ENCODE assay signal across 8 mouse cellular contexts in the genomic region with DNA sequence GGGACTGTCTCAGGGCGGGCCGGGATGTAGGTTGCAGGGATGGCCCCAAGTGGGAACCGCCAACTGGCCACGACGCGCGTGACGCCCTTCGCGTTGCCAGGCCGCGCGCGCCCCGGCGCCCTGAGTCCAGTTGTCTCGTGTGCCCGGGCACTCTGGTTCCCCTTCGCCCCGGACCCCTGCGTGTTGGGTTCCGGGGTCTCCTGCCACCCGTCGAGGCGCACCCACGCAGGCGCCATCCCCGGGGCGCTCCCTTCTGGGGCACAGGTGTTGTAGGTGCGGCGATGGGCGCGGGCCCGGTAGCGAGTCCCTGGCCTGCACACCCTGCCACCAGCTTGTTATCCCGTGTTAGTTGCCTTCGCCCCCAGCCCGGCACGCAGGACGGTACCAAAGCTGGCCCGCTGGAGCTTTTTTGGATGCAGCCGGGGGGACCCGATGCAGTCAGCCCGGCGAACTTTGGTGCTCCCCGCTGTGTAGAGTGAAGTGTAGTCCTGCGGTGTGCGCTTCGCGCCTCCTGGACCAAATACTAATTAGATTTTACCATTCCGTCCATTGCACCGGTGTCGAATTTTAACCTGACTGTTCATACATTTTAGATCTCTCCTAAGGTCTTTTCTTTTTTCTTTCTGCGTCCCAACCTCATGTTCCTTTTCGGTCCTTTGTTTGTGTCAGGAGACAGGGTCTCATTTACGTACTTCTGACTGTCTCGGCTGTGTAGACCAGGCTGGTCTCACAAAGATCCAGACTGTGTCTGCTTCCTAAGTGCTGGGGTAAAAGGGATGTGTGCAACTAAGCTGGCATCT. TPM values are rescaled to one million over a fixed set of nuclear protein-coding genes. Genes with fewer than 3 reads are reported as not detected.
DNase-seq lines count a peak whose midpoint lies in the region; ATAC-seq and TF ChIP-seq lines count a peak whose summit lies in the region.

No protein-coding gene starts in this region.

- 1% methylated on average over 51 of the region's 57 CpGs for WGBS in heart, postnatal 0 days
- 2% methylated on average over 57 of the region's 57 CpGs for WGBS in macrophage (ENCODE audit: missing documents)

- no peaks in the 10 kb centered on the region for H3K27me3 ChIP-seq in megakaryocyte, embryonic 14.5 days (replicated peaks)
- no peaks in the 10 kb centered on the region for H3K27me3 ChIP-seq in heart, postnatal 0 days (ENCODE audit: control insufficient read depth, insufficient read depth, low read length)

- H3K9ac ChIP-seq in heart, postnatal 0 days (replicated peaks; ENCODE audit: low read depth, low read length), result peak overlapping the region; percentile 77

- H3K36me3 ChIP-seq in megakaryocyte, embryonic 14.5 days (replicated peaks; ENCODE audit: low read length), result peaks cover 17% of the 10 kb centered on the region
- H3K36me3 ChIP-seq in heart, postnatal 0 days (replicated peaks; ENCODE audit: control insufficient read depth, insufficient read depth, low read length), result no peaks in the 10 kb centered on the region
- H3K36me3 ChIP-seq in macrophage (ENCODE audit: inconsistent target), result no peaks in the 10 kb centered on the region

- no peaks in the 10 kb centered on the region for H3K9me3 ChIP-seq in megakaryocyte, embryonic 14.5 days
- no peaks in the 10 kb centered on the region for H3K9me3 ChIP-seq in heart, postnatal 0 days (replicated peaks; ENCODE audit: control insufficient read depth, low read length)

- DNase-seq in embryo, embryonic 10 days (ENCODE audit: low spot score), result peak; percentile 29
- no peak for DNase-seq in heart, postnatal 0 days (ENCODE audit: low spot score)
- no peak for DNase-seq in c-Kit-positive CD71-positive TER-119-positive erythroid progenitor cells, embryonic 14.5 days (ENCODE audit: low spot score)
- no peak for DNase-seq in cerebellum, adult 8-10 months
- DNase-seq in ovary, postnatal 14 days (ENCODE audit: low spot score), result no peak

- ATAC-seq in megakaryocyte, adult 5-6 weeks (ENCODE audit: poor library complexity, severe bottlenecking), result no peak; the same call in 1 of the 2 replicates
- ATAC-seq in heart, postnatal 0 days (ENCODE audit: insufficient read depth, low read depth), result peak; percentile 26

- H3K79me2 ChIP-seq in macrophage (ENCODE audit: inconsistent target), result peaks cover 52% of the 10 kb centered on the region

- TF ChIP-seq CTCF in heart, postnatal 0 days (IDR thresholded peaks at IDR 0.05; ENCODE audit: low read depth), result no peak

- H3K4me2 ChIP-seq in heart, postnatal 0 days (ENCODE audit: low read depth, low read length), result peak overlapping the region; percentile 99

- H3K4me1 ChIP-seq in megakaryocyte, embryonic 14.5 days, result peaks cover 89% of the 10 kb centered on the region
- H3K4me1 ChIP-seq in heart, postnatal 0 days (ENCODE audit: control insufficient read depth, insufficient read depth), result peaks cover 20% of the 10 kb centered on the region

- TF ChIP-seq EP300 in heart, postnatal 0 days (IDR thresholded peaks at IDR 0.05; ENCODE audit: low read depth), result no peak

- H3K4me3 ChIP-seq in megakaryocyte, embryonic 14.5 days (replicated peaks), result peak overlapping the region; percentile 99
- peak overlapping the region; percentile 89 for H3K4me3 ChIP-seq in heart, postnatal 0 days (ENCODE audit: low read depth, low read length)
- H3K4me3 ChIP-seq in macrophage (ENCODE audit: inconsistent target), result peak overlapping the region; percentile 42

- peak overlapping the region; percentile 82 for H3K27ac ChIP-seq in heart, postnatal 0 days (ENCODE audit: low read depth)
- no peak overlapping the region for H3K27ac ChIP-seq in macrophage

RNA-seq across cellular contexts. Expression of a gene that starts 0.5 kb away (rescaled TPM):
- polyA plus RNA-seq in megakaryocyte, embryonic 14.5 days (2012; ENCODE audit: insufficient read depth, low replicate concordance), result 1.5 and 3.4 TPM in 2 replicates
- total RNA-seq in megakaryocyte, adult 5-6 weeks (2015), result 40.8 and 44.1 TPM in 2 replicates
- 67.0 and 72.5 TPM in 2 replicates for total RNA-seq in megakaryocyte, adult 5-6 weeks (2017)
- 46.5 and 71.5 TPM in 2 replicates for total RNA-seq in heart, postnatal 0 days (2014; rRNA removed; ENCODE audit: low replicate concordance)
- 22.4 and 22.6 TPM in 2 replicates for polyA plus RNA-seq in heart, postnatal 0 days (2015; fragmentation: Nextera tagmentation; extraction: Ambion mirVana)
- total RNA-seq in macrophage (2018; cell fraction: chromatin; rRNA removed), result 10 to 100 TPM in 25 of 26 experiments, 1 to 10 TPM in 1; 7.8 to 51.2 (median 32.8) TPM
- total RNA-seq in macrophage (2018; cell fraction: cytosol; rRNA removed), result 10 to 100 TPM in 18 of 26 experiments, 1 to 10 TPM in 8; 7.4 to 15.5 (median 10.6) TPM
- 10 to 100 TPM in 25 of 26 experiments, 1 to 10 TPM in 1; 8.9 to 49.9 (median 18.6) TPM for total RNA-seq in macrophage (2018; cell fraction: nucleus; rRNA removed)
- 7.6 to 17.2 TPM (median 10.7 TPM) in 3 replicates for polyA plus RNA-seq in macrophage (2018)

RNA-seq across cellular contexts. Expression of a gene that starts 50.9 kb away (rescaled TPM):
- polyA plus RNA-seq in megakaryocyte, embryonic 14.5 days (2012; ENCODE audit: insufficient read depth, low replicate concordance), result 196 and 533 TPM in 2 replicates
- total RNA-seq in megakaryocyte, adult 5-6 weeks (2015), result 5.2 and 5.6 TPM in 2 replicates
- total RNA-seq in megakaryocyte, adult 5-6 weeks (2017), result 3.3 and 4.1 TPM in 2 replicates
- total RNA-seq in heart, postnatal 0 days (2014; rRNA removed; ENCODE audit: low replicate concordance), result 23.0 and 38.1 TPM in 2 replicates
- 2.3 and 2.8 TPM in 2 replicates for polyA plus RNA-seq in heart, postnatal 0 days (2015; fragmentation: Nextera tagmentation; extraction: Ambion mirVana)
- 10 to 100 TPM in 1 of 26 experiments, 1 to 10 TPM in 25; 1.3 to 11.7 (median 6.6) TPM for total RNA-seq in macrophage (2018; cell fraction: chromatin; rRNA removed)
- total RNA-seq in macrophage (2018; cell fraction: cytosol; rRNA removed), result 1 to 10 TPM; 5.8 to 8.9 (median 7.7) TPM
- total RNA-seq in macrophage (2018; cell fraction: nucleus; rRNA removed), result 10 to 100 TPM in 1 of 26 experiments, 1 to 10 TPM in 25; 3.0 to 10.1 (median 6.3) TPM
- polyA plus RNA-seq in macrophage (2018), result 6.4 to 10.6 TPM (median 7.0 TPM) in 3 replicates

RNA-seq across cellular contexts. Expression of a gene that starts 51.2 kb away (rescaled TPM):
- 55.5 and 58.7 TPM in 2 replicates for polyA plus RNA-seq in megakaryocyte, embryonic 14.5 days (2012; ENCODE audit: insufficient read depth, low replicate concordance)
- total RNA-seq in megakaryocyte, adult 5-6 weeks (2015), result 21.6 and 23.0 TPM in 2 replicates
- total RNA-seq in megakaryocyte, adult 5-6 weeks (2017), result 18.5 and 23.1 TPM in 2 replicates
- 56.8 and 61.6 TPM in 2 replicates for total RNA-seq in heart, postnatal 0 days (2014; rRNA removed; ENCODE audit: low replicate concordance)
- polyA plus RNA-seq in heart, postnatal 0 days (2015; fragmentation: Nextera tagmentation; extraction: Ambion mirVana), result 153 TPM in 2 replicates
- total RNA-seq in macrophage (2018; cell fraction: chromatin; rRNA removed), result 10 to 100 TPM; 15.6 to 49.9 (median 36.1) TPM
- total RNA-seq in macrophage (2018; cell fraction: cytosol; rRNA removed), result 10 to 100 TPM; 23.1 to 42.6 (median 32.3) TPM
- total RNA-seq in macrophage (2018; cell fraction: nucleus; rRNA removed), result 10 to 100 TPM; 23.8 to 49.2 (median 34.0) TPM
- 20.1 to 39.0 TPM (median 34.2 TPM) in 3 replicates for polyA plus RNA-seq in macrophage (2018)

RNA-seq across cellular contexts. Expression of a gene that starts 51.2 kb away (rescaled TPM):
- 1.4 TPM in 1 of 2 replicates, not detected in the other for polyA plus RNA-seq in megakaryocyte, embryonic 14.5 days (2012; ENCODE audit: insufficient read depth, low replicate concordance)
- total RNA-seq in megakaryocyte, adult 5-6 weeks (2015), result 0.27 and 0.60 TPM in 2 replicates
- 0.04 and 0.48 TPM in 2 replicates for total RNA-seq in megakaryocyte, adult 5-6 weeks (2017)
- total RNA-seq in heart, postnatal 0 days (2014; rRNA removed; ENCODE audit: low replicate concordance), result 2.3 TPM in 2 replicates
- polyA plus RNA-seq in heart, postnatal 0 days (2015; fragmentation: Nextera tagmentation; extraction: Ambion mirVana), result 3.9 and 4.4 TPM in 2 replicates
- total RNA-seq in macrophage (2018; cell fraction: chromatin; rRNA removed), result 1 to 10 TPM in 3 of 26 experiments, not detected in 23; 1.1 to 3.8 (median 2.0) TPM
- total RNA-seq in macrophage (2018; cell fraction: cytosol; rRNA removed), result 1 to 10 TPM in 10 of 26 experiments, under 1 TPM in 16; 0.29 to 1.5 (median 0.95) TPM
- total RNA-seq in macrophage (2018; cell fraction: nucleus; rRNA removed), result 1 to 10 TPM in 6 of 26 experiments, under 1 TPM in 13, not detected in 7; 0.22 to 4.6 (median 0.69) TPM
- 0.75 to 1.0 TPM (median 0.89 TPM) in 3 replicates for polyA plus RNA-seq in macrophage (2018)

Comparison
In these comparisons a context has a peak if more than half of its experiments do, and no peak if none do; other contexts are left out.
1. H3K4me3 ChIP-seq: peak in every context shown above with its lines; median percentile 99 in megakaryocyte, embryonic 14.5 days; 89 in heart, postnatal 0 days; 42 in macrophage.
2. RNA of a gene that starts 50.9 kb away (polyA plus RNA-seq): 196 to 533 TPM in megakaryocyte, embryonic 14.5 days; 6.4 to 10.6 TPM in macrophage and 2.3 to 2.8 TPM in heart, postnatal 0 days; every median in the first group is over 10 times any median in the second.